Mouse (Mus musculus) bone marrow, adult 2 months (tissue): ENCODE data around the gene Piwil4. TPM values are rescaled to one million over a fixed set of nuclear protein-coding genes. Genes with fewer than 3 reads are reported as not detected.

Experiments used
- H3K27ac ChIP-seq: fragments of 200-500 bp; 2 replicates; pipeline ENCODE4 v1.5.1; 2012; ENCODE audit warnings: low read depth, mild to moderate bottlenecking, control low read depth, inconsistent platforms, low read length; ENCODE audit not compliant: control insufficient read depth, poor library complexity, insufficient read depth
- H3K4me1 ChIP-seq: fragments of 200-500 bp; 2 replicates; pipeline ENCODE4 v1.6.1; 2011; ENCODE audit warnings: low read length; ENCODE audit not compliant: control insufficient read depth, insufficient read depth
- H3K4me3 ChIP-seq: fragments of 200-500 bp; replicated peaks from 2 replicates; pipeline ENCODE3; 2011; ENCODE audit warnings: mild to moderate bottlenecking, low read depth, low read length, control low read depth; ENCODE audit not compliant: control insufficient read depth
- CTCF ChIP-seq: fragments of 200-500 bp; IDR thresholded peaks from 2 replicates; pipeline ENCODE4 v1.5.1; 2011; ENCODE audit warnings: low read length, control low read depth; ENCODE audit not compliant: control insufficient read depth, insufficient read depth
- POLR2A ChIP-seq: fragments of 200-500 bp; IDR thresholded peaks from 2 replicates; pipeline ENCODE4 v1.6.1; 2011; ENCODE audit warnings: low read depth, mild to moderate bottlenecking, control low read depth, low read length, borderline replicate concordance; ENCODE audit not compliant: control insufficient read depth
- WGBS: fragments of 180-500 bp; shearing (Covaris S2); methylation state at CpG from one replicate; pipeline ENCODE4 v1.1.7; 2018; 5-methylcytosine and 5-hydroxymethylcytosine counted together
- polyA plus RNA-seq: library from polyadenylated mRNA; stranded (reverse); fragments of >200 nt; gene quantifications from 2 replicates; pipeline ENCODE4 v1.2.4, GENCODE M21; 2011; ENCODE audit warnings: low replicate concordance; ENCODE audit not compliant: missing spikeins, insufficient read depth, insufficient read length

Piwil4 gene
- polyA plus RNA-seq, 1 experiment: 8.3 TPM

GRCm38 (mm10) chr9:14750901-14751502 is 10.5 kb upstream of the Piwil4 start:
- Histone ChIP-seq H3K4me3 (peak overlapping the region; percentile 65), H3K27ac (peak overlapping the region; percentile 82; the same call in 1 of the 2 replicates), H3K4me1 (peaks cover 4% of the 10 kb centered on the region)
- no peak for TF ChIP-seq POLR2A
- no peak for TF ChIP-seq CTCF
- WGBS: 66% methylated on average over 42 of the region's 42 CpGs

DNA sequence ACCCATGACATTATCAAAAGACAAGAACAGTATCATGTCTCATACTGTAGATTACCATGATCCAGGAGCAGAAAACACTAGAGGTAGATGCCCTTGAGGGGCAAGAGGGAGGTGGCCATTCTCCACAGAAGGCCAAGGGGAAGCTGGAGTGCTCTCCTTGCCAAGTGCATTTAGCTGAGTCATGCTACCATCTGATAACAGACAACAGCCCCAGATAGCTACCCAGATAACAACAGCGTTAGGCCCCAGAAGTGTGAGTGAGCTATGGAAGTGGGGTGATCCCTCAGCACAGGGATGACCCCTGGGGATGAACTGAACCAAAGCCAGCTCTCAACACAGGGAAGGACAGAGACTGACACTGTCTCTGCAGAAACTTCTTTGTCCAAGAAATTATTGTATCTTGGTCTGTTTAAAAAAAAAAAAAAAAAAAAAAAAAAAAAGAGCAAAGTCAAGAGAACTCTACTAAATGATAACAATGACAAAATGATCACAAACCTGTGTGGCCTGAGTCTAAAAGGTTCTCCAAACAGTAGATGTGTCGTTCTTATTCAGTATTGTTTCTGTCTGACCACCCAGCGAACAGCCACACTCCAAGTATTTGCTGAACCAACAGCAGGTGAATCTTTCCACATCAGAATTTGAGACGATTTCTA is 909 bp downstream of the Piwil4 start:
- TF ChIP-seq POLR2A: no peak
- TF ChIP-seq CTCF: no peak
- Histone ChIP-seq H3K27ac (no peak overlapping the region), H3K4me1 (peaks cover 1% of the 10 kb centered on the region; the same call in 1 of the 2 replicates), H3K4me3 (no peak overlapping the region)
- 61% methylated on average over 4 of the region's 4 CpGs for WGBS

GRCm38 (mm10) chr9:14730941-14731541 is 9.5 kb downstream of the Piwil4 start:
- TF ChIP-seq POLR2A: no peak
- TF ChIP-seq CTCF: no peak
- no peak overlapping the region for H3K27ac ChIP-seq
- H3K4me3 ChIP-seq: no peak overlapping the region
- WGBS: 56% methylated on average over 9 of the region's 9 CpGs
- H3K4me1 ChIP-seq: no peaks in the 10 kb centered on the region

DNA sequence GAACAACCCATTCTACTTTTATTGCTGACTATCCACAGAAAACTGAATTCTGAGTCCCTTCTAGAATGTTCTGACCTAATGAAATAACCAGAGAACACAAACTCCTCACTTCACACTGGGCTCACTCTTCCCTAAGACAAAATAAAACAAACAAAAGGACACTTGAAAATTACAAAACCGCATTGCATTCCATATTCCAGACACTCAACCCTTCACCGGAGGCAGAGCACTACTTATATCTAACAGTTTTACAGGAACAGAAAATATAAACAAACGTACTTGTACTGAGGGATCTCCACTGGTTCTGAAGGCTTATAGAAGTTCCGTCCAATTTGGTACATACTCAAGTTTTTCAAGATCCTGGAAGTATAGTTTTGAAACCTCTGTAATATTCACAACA is 12.2 kb downstream of the Piwil4 start:
- 78% methylated on average over 4 of the region's 4 CpGs for WGBS
- no peaks in the 10 kb centered on the region; the same call in 1 of the 2 replicates for H3K4me1 ChIP-seq
- no peak for TF ChIP-seq POLR2A
- TF ChIP-seq CTCF: no peak
- H3K4me3 ChIP-seq: no peak overlapping the region
- no peak overlapping the region for H3K27ac ChIP-seq

DNA sequence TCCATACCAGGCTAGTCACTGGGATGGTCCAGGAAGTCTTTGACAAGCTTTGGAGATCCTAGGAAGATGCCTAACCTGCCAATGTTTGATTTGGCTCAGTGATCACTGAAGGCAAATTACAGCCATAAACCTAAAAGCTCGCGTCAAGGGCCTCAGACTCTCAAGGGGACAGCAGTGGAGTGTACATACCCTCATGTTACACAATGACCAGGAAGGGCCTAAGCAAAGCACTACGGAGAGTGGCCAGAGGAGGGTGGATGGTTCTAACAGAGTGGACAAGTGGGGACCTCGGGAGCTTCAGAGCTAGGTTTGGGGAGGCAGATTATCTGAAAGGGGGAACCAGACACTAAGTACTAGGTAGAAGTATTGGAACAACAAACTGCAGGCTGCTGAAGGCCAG is 13.9 kb downstream of the Piwil4 start:
- Histone ChIP-seq H3K27ac (no peak overlapping the region), H3K4me3 (no peak overlapping the region), H3K4me1 (no peaks in the 10 kb centered on the region; the same call in 1 of the 2 replicates)
- WGBS: 83% methylated on average over 4 of the region's 4 CpGs
- TF ChIP-seq CTCF (no peak), POLR2A (no peak)

DNA sequence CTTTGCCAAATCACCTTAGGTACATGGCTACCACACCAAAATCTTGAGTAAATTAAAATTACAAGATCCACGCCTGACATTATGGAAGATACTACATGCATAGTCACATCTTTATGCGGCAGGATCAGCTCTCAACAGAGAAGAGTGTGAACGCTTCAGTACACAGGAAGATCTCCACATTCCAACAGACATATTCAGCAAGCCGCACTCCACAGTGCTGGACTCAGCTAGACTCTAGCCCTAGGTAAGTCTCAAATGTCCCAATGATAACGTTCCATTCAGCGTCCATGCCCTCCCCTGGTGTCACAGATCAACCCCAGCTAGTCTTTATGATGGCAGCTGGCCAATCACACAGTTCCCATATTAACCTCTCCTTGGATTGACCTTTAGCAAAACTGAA is 14.5 kb downstream of the Piwil4 start:
- H3K4me3 ChIP-seq: no peak overlapping the region
- 83% methylated on average over 6 of the region's 6 CpGs for WGBS
- TF ChIP-seq POLR2A (no peak), CTCF (no peak)

GRCm38 (mm10) chr9:14724755-14725420 is 15.6 kb downstream of the Piwil4 start:
- Histone ChIP-seq H3K27ac (no peak overlapping the region), H3K4me1 (no peaks in the 10 kb centered on the region; the same call in 1 of the 2 replicates)

More for the DNA sequence above, 14.5 kb downstream of the Piwil4 start:
- Histone ChIP-seq H3K27ac (no peak overlapping the region), H3K4me1 (no peaks in the 10 kb centered on the region; the same call in 1 of the 2 replicates)

DNA sequence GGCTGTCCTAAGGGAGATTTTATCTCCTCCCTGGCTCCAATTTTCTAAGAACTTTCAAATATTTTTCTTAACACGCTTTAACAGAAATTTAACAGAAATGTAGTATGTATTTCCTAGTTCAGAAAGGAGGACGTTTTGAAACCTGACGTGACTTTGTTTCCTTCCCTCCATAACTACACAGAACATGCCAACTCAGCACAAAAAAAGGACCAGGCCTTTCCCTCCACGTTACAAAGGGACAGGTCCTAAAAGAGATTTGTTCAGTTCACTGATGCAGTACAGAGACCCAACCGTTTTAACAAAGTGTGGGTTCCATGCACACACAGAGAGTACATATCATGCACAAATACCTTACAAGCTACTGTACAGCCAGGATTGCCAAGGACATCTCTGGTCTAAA is 18.9 kb downstream of the Piwil4 start:
- Histone ChIP-seq H3K4me3 (no peak overlapping the region), H3K27ac (no peak overlapping the region), H3K4me1 (peaks cover 2% of the 10 kb centered on the region)
- WGBS: 62% methylated on average over 5 of the region's 5 CpGs
- TF ChIP-seq POLR2A (no peak), CTCF (no peak)

More at GRCm38 (mm10) chr9:14724755-14725420, 15.6 kb downstream of the Piwil4 start:
- TF ChIP-seq CTCF: no peak
- no peak for TF ChIP-seq POLR2A
- 5% methylated on average over 5 of the region's 5 CpGs for WGBS
- H3K4me3 ChIP-seq: no peak overlapping the region
